Mouse (Mus musculus) lung, adult 2 months (tissue): Measurements from ENCODE around the gene Slc24a4.

Source experiments
- CTCF ChIP-seq: fragments of 200-500 bp; IDR thresholded peaks from 2 replicates; pipeline ENCODE4 v1.5.1; 2011; ENCODE audit warnings: mild to moderate bottlenecking, low read length, control low read depth; ENCODE audit not compliant: insufficient read depth
- POLR2A ChIP-seq: fragments of 200-500 bp; IDR thresholded peaks from 2 replicates; pipeline ENCODE4 v1.6.1; 2011; ENCODE audit warnings: low read depth, mild to moderate bottlenecking, control low read depth, low read length, borderline replicate concordance; ENCODE audit errors: extremely low read depth

- TF ChIP-seq POLR2A, result no peak
- TF ChIP-seq CTCF, result no peak
Observed at GRCm38 (mm10) chr12:102164632-102165031, 36.1 kb downstream of the Slc24a4 start.
